8 mouse cellular contexts compared by ENCODE assay signal in the genomic region with DNA sequence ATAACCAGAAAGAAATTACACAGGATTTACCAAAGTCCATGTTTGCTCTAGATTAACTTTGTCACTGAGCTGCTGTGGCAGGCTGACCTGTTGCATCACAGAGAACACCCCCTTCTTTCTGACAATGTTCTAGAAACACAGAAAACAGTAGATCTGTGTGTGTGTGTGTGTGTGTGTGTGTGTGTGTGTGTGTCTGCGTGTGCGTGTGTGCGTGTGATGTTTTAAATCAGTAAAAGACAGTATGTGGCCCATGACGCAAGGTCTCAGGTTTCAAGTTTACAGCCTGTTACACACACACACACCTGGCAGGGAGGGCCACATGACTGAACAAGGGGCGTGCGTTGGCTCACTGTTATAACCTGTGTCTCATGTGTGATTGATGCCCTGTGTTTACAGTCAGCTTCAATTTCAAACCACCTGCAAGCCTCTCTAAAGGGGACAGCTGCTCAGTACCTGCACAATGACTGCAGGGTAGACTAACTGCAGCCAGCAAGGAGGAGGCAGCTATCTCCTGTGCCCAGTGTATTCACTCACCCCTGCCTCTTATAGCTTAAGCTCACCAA. TPM values are rescaled to one million over a fixed set of nuclear protein-coding genes. Genes with fewer than 3 reads are reported as not detected.
DNase-seq lines count a peak whose midpoint lies in the region; ATAC-seq and TF ChIP-seq lines count a peak whose summit lies in the region.

No protein-coding gene starts in this region.

- H3K9me3 ChIP-seq in megakaryocyte, embryonic 14.5 days = no peaks in the 10 kb centered on the region
- no peaks in the 10 kb centered on the region for H3K9me3 ChIP-seq in forebrain, embryonic 15.5 days
- no peaks in the 10 kb centered on the region for H3K9me3 ChIP-seq in kidney, postnatal 0 days (replicated peaks; ENCODE audit: low read length)

- H3K36me3 ChIP-seq in megakaryocyte, embryonic 14.5 days (replicated peaks; ENCODE audit: low read length) = peaks cover 53% of the 10 kb centered on the region
- no peaks in the 10 kb centered on the region for H3K36me3 ChIP-seq in forebrain, embryonic 15.5 days
- no peaks in the 10 kb centered on the region for H3K36me3 ChIP-seq in kidney, postnatal 0 days (ENCODE audit: insufficient read depth, low read length)
- peaks cover 4% of the 10 kb centered on the region; the same call in 1 of the 2 replicates for H3K36me3 ChIP-seq in thymus, adult 2 months (ENCODE audit: control insufficient read depth, insufficient read depth, low read length)

- no peak for ATAC-seq in megakaryocyte, adult 5-6 weeks (ENCODE audit: poor library complexity, severe bottlenecking)
- ATAC-seq in forebrain, embryonic 15.5 days (replicated peaks) = no peak
- ATAC-seq in kidney, postnatal 0 days (replicated peaks; ENCODE audit: low FRiP score, low read depth) = peak; percentile 74

- WGBS in forebrain, embryonic 15.5 days = 76% methylated on average over 6 of the region's 6 CpGs
- 29% methylated on average over 6 of the region's 6 CpGs for WGBS in kidney, postnatal 0 days
- whole genome bisulfite sequencing in thymus, adult 2 months = 12% methylated on average over 6 of the region's 6 CpGs

- H3K4me1 ChIP-seq in megakaryocyte, embryonic 14.5 days = peaks cover 63% of the 10 kb centered on the region
- peaks cover 16% of the 10 kb centered on the region for H3K4me1 ChIP-seq in forebrain, embryonic 15.5 days
- peaks cover 3% of the 10 kb centered on the region; the same call in 1 of the 2 replicates for H3K4me1 ChIP-seq in kidney, postnatal 0 days (replicated peaks; ENCODE audit: insufficient read depth, low read length)
- H3K4me1 ChIP-seq in thymus, adult 2 months (replicated peaks; ENCODE audit: control insufficient read depth, insufficient read depth, low read length) = peaks cover 20% of the 10 kb centered on the region

- H3K9ac ChIP-seq in forebrain, embryonic 15.5 days (replicated peaks) = 0 out of 2 replicates have a peak overlapping the region, but pooled peaks have one; percentile 63
- peak overlapping the region; percentile 69; the same call in 1 of the 2 replicates for H3K9ac ChIP-seq in kidney, postnatal 0 days (ENCODE audit: low read depth, low read length)

- peak overlapping the region; percentile 98 for H3K4me2 ChIP-seq in forebrain, embryonic 15.5 days (replicated peaks)
- peak overlapping the region; percentile 100 for H3K4me2 ChIP-seq in kidney, postnatal 0 days (ENCODE audit: low read length)

- no peak for TF ChIP-seq POLR2A in thymus, adult 2 months (IDR thresholded peaks at IDR 0.05; ENCODE audit: control insufficient read depth, extremely low read depth, insufficient read depth, low read length, poor library complexity)

- H3K27ac ChIP-seq in forebrain, embryonic 15.5 days (replicated peaks) = no peak overlapping the region
- H3K27ac ChIP-seq in kidney, postnatal 0 days = no peak overlapping the region
- H3K27ac ChIP-seq in thymus, adult 2 months (ENCODE audit: control insufficient read depth, insufficient read depth, low read length) = peak overlapping the region; percentile 54

- no peak for TF ChIP-seq CTCF in kidney, postnatal 0 days (IDR thresholded peaks at IDR 0.05; ENCODE audit: low read depth)
- no peak for TF ChIP-seq CTCF in thymus, adult 2 months (IDR thresholded peaks at IDR 0.05; ENCODE audit: borderline replicate concordance, control insufficient read depth, extremely low read depth, insufficient read depth, low read length, poor library complexity)

- peak; percentile 57 for DNase-seq in kidney, postnatal 0 days (ENCODE audit: low spot score)
- DNase-seq in lung, postnatal 25 days (ENCODE audit: low spot score) = peak; percentile 39
- peak; percentile 56 for DNase-seq in thymus, adult 2 months
- no peak for DNase-seq in cerebellum, postnatal 25 days
- no peak for DNase-seq in left cerebral cortex, adult 11 months (ENCODE audit: low spot score)

- H3K4me3 ChIP-seq in megakaryocyte, embryonic 14.5 days (replicated peaks) = peak overlapping the region; percentile 99
- H3K4me3 ChIP-seq in forebrain, embryonic 15.5 days = peak overlapping the region; percentile 77
- peak overlapping the region; percentile 78 for H3K4me3 ChIP-seq in kidney, postnatal 0 days (replicated peaks; ENCODE audit: low read depth, low read length)
- peak overlapping the region; percentile 82 for H3K4me3 ChIP-seq in thymus, adult 2 months (ENCODE audit: control insufficient read depth, insufficient read depth, low read length)

- H3K27me3 ChIP-seq in megakaryocyte, embryonic 14.5 days (replicated peaks) = no peaks in the 10 kb centered on the region
- 0 out of 2 replicates have a peak, but pooled peaks cover 3% of the 10 kb centered on the region for H3K27me3 ChIP-seq in forebrain, embryonic 15.5 days
- no peaks in the 10 kb centered on the region for H3K27me3 ChIP-seq in kidney, postnatal 0 days (ENCODE audit: insufficient read depth, low read length)
- no peaks in the 10 kb centered on the region for H3K27me3 ChIP-seq in thymus, adult 2 months (ENCODE audit: control insufficient read depth, insufficient read depth, low read length)

RNA-seq across cellular contexts. Expression of a gene that starts 2.7 kb away (rescaled TPM):
- polyA plus RNA-seq in megakaryocyte, embryonic 14.5 days (2012; ENCODE audit: insufficient read depth, low replicate concordance) = 17.7 and 37.5 TPM in 2 replicates
- 60.6 and 67.8 TPM in 2 replicates for total RNA-seq in megakaryocyte, adult 5-6 weeks (2015)
- 49.5 and 51.2 TPM in 2 replicates for total RNA-seq in megakaryocyte, adult 5-6 weeks (2017)
- polyA plus RNA-seq in forebrain, embryonic 15.5 days (2015; fragmentation: Nextera tagmentation; extraction: Ambion mirVana) = 2.9 and 3.2 TPM in 2 replicates
- 8.7 and 10.3 TPM in 2 replicates for polyA plus RNA-seq in kidney, postnatal 0 days (2015; fragmentation: Nextera tagmentation; extraction: Ambion mirVana)
- polyA plus RNA-seq in thymus, adult 2 months (2012; rRNA removed) = 26.5 and 30.1 TPM in 2 replicates

Comparison
In these comparisons a context has a peak if more than half of its experiments do, and no peak if none do; other contexts are left out.
1. DNase-seq: peak in kidney, postnatal 0 days (single experiment), lung, postnatal 25 days (single experiment) and thymus, adult 2 months (single experiment); none in cerebellum, postnatal 25 days (0 of 2) and left cerebral cortex, adult 11 months (single experiment).
2. Peak in every context shown above with its lines, with median percentiles within 50 percentile points of each other: H3K4me3 ChIP-seq.